Mouse (Mus musculus) hindbrain, embryonic 12.5 days (tissue): Measurements from ENCODE around the gene Ier3. TPM values are rescaled to one million over a fixed set of nuclear protein-coding genes. Genes with fewer than 3 reads are reported as not detected.

Source experiments
- ATAC-seq: fragments of 200-750 bp; cut with Nextera tagmentation; 2 replicates; pipeline ENCODE4 v1.8.0; 2017; ENCODE audit warnings: moderate TSS enrichment; ENCODE audit not compliant: low FRiP score
- H3K27ac ChIP-seq: fragments of 300-500 bp; sonication (generic); 2 replicates; pipeline ENCODE4 v1.5.1; 2016; ENCODE audit warnings: mild to moderate bottlenecking
- H3K27me3 ChIP-seq: fragments of 300-500 bp; sonication (generic); 2 replicates; pipeline ENCODE4 v1.6.1; 2016; ENCODE audit warnings: mild to moderate bottlenecking
- H3K36me3 ChIP-seq: fragments of 300-500 bp; sonication (generic); 2 replicates; pipeline ENCODE4 v1.6.1; 2016; ENCODE audit warnings: mild to moderate bottlenecking
- H3K4me1 ChIP-seq: fragments of 300-500 bp; sonication (generic); 2 replicates; pipeline ENCODE4 v1.6.1; 2016
- H3K4me2 ChIP-seq: fragments of 300-500 bp; sonication (generic); replicated peaks from 2 replicates; pipeline ENCODE4 v1.6.1; 2016; ENCODE audit warnings: mild to moderate bottlenecking
- H3K4me3 ChIP-seq: fragments of 300-500 bp; sonication (generic); 2 replicates; pipeline ENCODE4 v1.5.1; 2016; ENCODE audit warnings: mild to moderate bottlenecking
- H3K9ac ChIP-seq: fragments of 300-500 bp; sonication (generic); 2 replicates; pipeline ENCODE4 v1.6.1; 2016; ENCODE audit warnings: mild to moderate bottlenecking, moderate library complexity
- H3K9me3 ChIP-seq: fragments of 300-500 bp; sonication (generic); replicated peaks from 2 replicates; pipeline ENCODE4 v1.6.1; 2016; ENCODE audit warnings: mild to moderate bottlenecking
- WGBS: fragments of 180-500 bp; shearing (Covaris S2); methylation state at CpG from one replicate; pipeline ENCODE4 v1.1.7; 2016; 5-methylcytosine and 5-hydroxymethylcytosine counted together
- polyA plus RNA-seq: library from polyadenylated mRNA; unstranded; fragments of >200 nt; fragmentation: Nextera tagmentation; extraction: Ambion mirVana; gene quantifications from 2 replicates; pipeline ENCODE4 v1.2.1, GENCODE M21; 2016

Gene Ier3
- polyA plus RNA-seq, 1 experiment from 2014 or later = 5.8 TPM

- H3K4me2 ChIP-seq = peak within 1 kb of the TSS; percentile 99
- ATAC-seq = peak; percentile 68
- H3K4me3 ChIP-seq = peak within 1 kb of the TSS; percentile 75
- no peaks in the 10 kb centered on the region for H3K9me3 ChIP-seq
- peaks cover 4% of the 10 kb centered on the region; the same call in 1 of the 2 replicates for H3K36me3 ChIP-seq
- peak within 1 kb of the TSS; percentile 94 for H3K27ac ChIP-seq
- peaks cover 52% of the 10 kb centered on the region for H3K4me1 ChIP-seq
- whole genome bisulfite sequencing = under 1% methylated on average over 37 of the region's 48 CpGs
- H3K27me3 ChIP-seq = no peaks in the 10 kb centered on the region
- H3K9ac ChIP-seq = peak within 1 kb of the TSS; percentile 85
Observed at GRCm38 (mm10) chr17:35865481-35866280, 44.2 kb downstream of the Ier3 start, which contains the start of gene Ppp1r18. Ppp1r18 (plus strand) TSS chr17:35865593.

- Histone ChIP-seq H3K27me3 (no peaks in the 10 kb centered on the region), H3K9ac (peak overlapping the region; percentile 85), H3K4me2 (peak overlapping the region; percentile 99), H3K4me1 (peaks cover 55% of the 10 kb centered on the region), H3K36me3 (peaks cover 11% of the 10 kb centered on the region), H3K9me3 (peaks cover 5% of the 10 kb centered on the region; the same call in 1 of the 2 replicates), H3K27ac (peak overlapping the region; percentile 94), H3K4me3 (peak overlapping the region; percentile 75)
- peak; percentile 47 for ATAC-seq
- under 1% methylated on average over 38 of the region's 38 CpGs for WGBS
Observed at GRCm38 (mm10) chr17:35866281-35866831, 44.9 kb downstream of the Ier3 start.

- Histone ChIP-seq H3K27ac (peak overlapping the region; percentile 94), H3K4me3 (peak overlapping the region; percentile 75), H3K9me3 (peaks cover 6% of the 10 kb centered on the region; the same call in 1 of the 2 replicates), H3K27me3 (no peaks in the 10 kb centered on the region), H3K4me2 (peak overlapping the region; percentile 99), H3K4me1 (peaks cover 55% of the 10 kb centered on the region), H3K36me3 (peaks cover 14% of the 10 kb centered on the region), H3K9ac (peak overlapping the region; percentile 85)
- 10% methylated on average over 26 of the region's 26 CpGs for WGBS
- ATAC-seq = no peak
Observed at GRCm38 (mm10) chr17:35866911-35867890, 45.7 kb downstream of the Ier3 start.

- Histone ChIP-seq H3K9ac (peak overlapping the region; percentile 85), H3K36me3 (peaks cover 14% of the 10 kb centered on the region), H3K9me3 (peaks cover 6% of the 10 kb centered on the region; the same call in 1 of the 2 replicates), H3K4me2 (peak overlapping the region; percentile 99), H3K27me3 (no peaks in the 10 kb centered on the region), H3K4me1 (peaks cover 65% of the 10 kb centered on the region), H3K4me3 (peak overlapping the region; percentile 75), H3K27ac (peak overlapping the region; percentile 60)
- no peak for ATAC-seq
- WGBS = 31% methylated on average over 17 of the region's 17 CpGs
Observed at GRCm38 (mm10) chr17:35868165-35868820, 46.8 kb downstream of the Ier3 start.

- peak overlapping the region; percentile 75 for H3K4me3 ChIP-seq
- H3K27me3 ChIP-seq = no peaks in the 10 kb centered on the region
- peak overlapping the region; percentile 99 for H3K4me2 ChIP-seq
- H3K4me1 ChIP-seq = peaks cover 70% of the 10 kb centered on the region
- no peak for ATAC-seq
- H3K9ac ChIP-seq = peak overlapping the region; percentile 85
- peaks cover 6% of the 10 kb centered on the region; the same call in 1 of the 2 replicates for H3K9me3 ChIP-seq
- peak overlapping the region; percentile 73 for H3K27ac ChIP-seq
- H3K36me3 ChIP-seq = peaks cover 15% of the 10 kb centered on the region
- WGBS = 1% methylated on average over 7 of the region's 7 CpGs
Observed at GRCm38 (mm10) chr17:35868961-35869345, 47.5 kb downstream of the Ier3 start.

GRCm38 (mm10) chr17:35869346-35870067, 48.0 kb downstream of the Ier3 start:
- ATAC-seq = no peak
- Histone ChIP-seq H3K9ac (peak overlapping the region; percentile 85), H3K27ac (peak overlapping the region; percentile 73), H3K4me1 (peaks cover 68% of the 10 kb centered on the region), H3K9me3 (peaks cover 6% of the 10 kb centered on the region; the same call in 1 of the 2 replicates), H3K36me3 (peaks cover 20% of the 10 kb centered on the region), H3K4me2 (peak overlapping the region; percentile 99), H3K27me3 (no peaks in the 10 kb centered on the region), H3K4me3 (peak overlapping the region; percentile 75)
- WGBS = 2% methylated on average over 7 of the region's 7 CpGs

- WGBS = 66% methylated on average over 9 of the region's 9 CpGs
- peak overlapping the region; percentile 75 for H3K4me3 ChIP-seq
- peaks cover 6% of the 10 kb centered on the region; the same call in 1 of the 2 replicates for H3K9me3 ChIP-seq
- peaks cover 28% of the 10 kb centered on the region for H3K36me3 ChIP-seq
- peak overlapping the region; percentile 73 for H3K27ac ChIP-seq
- H3K4me2 ChIP-seq = peak overlapping the region; percentile 99
- ATAC-seq = no peak
- H3K4me1 ChIP-seq = peaks cover 61% of the 10 kb centered on the region
- peak overlapping the region; percentile 85 for H3K9ac ChIP-seq
- no peaks in the 10 kb centered on the region for H3K27me3 ChIP-seq
Observed at GRCm38 (mm10) chr17:35870151-35870883, 48.8 kb downstream of the Ier3 start.

GRCm38 (mm10) chr17:35870884-35871696, 49.6 kb downstream of the Ier3 start:
- ATAC-seq = no peak
- Histone ChIP-seq H3K4me2 (peak overlapping the region; percentile 99), H3K9ac (no peak overlapping the region), H3K36me3 (peaks cover 33% of the 10 kb centered on the region), H3K4me1 (peaks cover 61% of the 10 kb centered on the region), H3K27me3 (no peaks in the 10 kb centered on the region), H3K4me3 (peak overlapping the region; percentile 75), H3K9me3 (peaks cover 6% of the 10 kb centered on the region; the same call in 1 of the 2 replicates), H3K27ac (peak overlapping the region; percentile 73; the same call in 1 of the 2 replicates)
- 88% methylated on average over 8 of the region's 8 CpGs for WGBS
